Mouse (Mus musculus) cerebellum, postnatal 14 days (tissue): ENCODE data around the gene Grasp.

Experiments
- DNase-seq, 2 experiments: peaks; one replicate each; pipeline ENCODE4 v3.0.0; 2021; ENCODE audit warnings: mixed read lengths in 2 of 2

Grasp gene

GRCm38 (mm10) chr15:101277351-101277899 lies 53.4 kb downstream of the Grasp start:
- DNase-seq: no peak

GRCm38 (mm10) chr15:101278589-101278988 lies 54.6 kb downstream of the Grasp start:
- no peak for DNase-seq

- DNase-seq: no peak
Measured at GRCm38 (mm10) chr15:101279430-101279999, 55.5 kb downstream of the Grasp start.
